Mouse (Mus musculus) left cerebral cortex, postnatal 4 days (tissue): Measurements from ENCODE around the gene Trub1. TPM values are rescaled to one million over a fixed set of nuclear protein-coding genes. Genes with fewer than 3 reads are reported as not detected.

Experiments
- DNase-seq: peaks from one replicate; pipeline ENCODE4 v3.0.0-alpha.2; 2022
- intact Hi-C: fragments of 180-260 bp; cut with DNase I; formaldehyde crosslinking; loops from one replicate; pipeline ENCODE4 v1.15.1; 2025
- total RNA-seq, 2 experiments: library from RNA; stranded (reverse); gene quantifications; 2 replicates each; pipeline ENCODE4 v1.2.3; 2021

Gene Trub1
- total RNA-seq, 2 experiments from 2014 or later: 19.7 to 20.6 TPM

DNA sequence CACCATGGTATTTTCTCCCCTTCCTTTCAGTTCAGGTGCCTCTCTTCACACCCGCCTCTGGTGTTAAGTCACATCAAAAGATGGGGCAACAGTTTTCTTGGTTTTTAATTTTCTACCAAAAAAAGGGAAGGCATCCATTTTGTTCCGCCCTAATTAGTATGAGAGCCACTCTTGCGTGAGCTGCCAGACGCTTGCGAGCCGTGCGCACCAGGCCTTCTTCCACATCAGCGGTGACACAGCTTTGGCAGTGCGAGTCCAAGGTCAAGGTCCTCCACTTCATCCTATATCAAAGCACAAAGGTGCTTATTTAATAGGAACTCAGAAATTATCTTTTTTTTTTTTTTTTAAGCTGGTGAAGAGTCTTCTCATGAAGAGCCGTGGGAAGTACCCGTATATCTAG, 87.4 kb downstream of the Trub1 start:
- intact Hi-C loops: no loop called here
- DNase-seq: peak; percentile 29

Other genes starting within 250 kb of the Trub1 start
- gene Ablim1, start 138.0 kb upstream of the Trub1 start, total RNA-seq: 100 to 1,000 TPM; 204 to 208 TPM
- 10 to 100 TPM; 27.9 to 30.4 TPM for gene Fam160b1, start 92.2 kb upstream of the Trub1 start, total RNA-seq
- 10 to 100 TPM; 79.5 to 86.2 TPM for gene Atrnl1, start 158.1 kb downstream of the Trub1 start, total RNA-seq